Mouse (Mus musculus) layer of hippocampus, adult 9-11 months (tissue): Measurements from ENCODE around the gene Gm13043.
"Not testable (repeated sequence)": the region's sequence is repeated elsewhere in the genome, so short reads cannot be mapped to it uniquely, and the experiment has no call there.

Source experiments
- DNase-seq: peaks from one replicate; pipeline ENCODE4 v3.0.0; 2022

Gm13043 gene

DNA sequence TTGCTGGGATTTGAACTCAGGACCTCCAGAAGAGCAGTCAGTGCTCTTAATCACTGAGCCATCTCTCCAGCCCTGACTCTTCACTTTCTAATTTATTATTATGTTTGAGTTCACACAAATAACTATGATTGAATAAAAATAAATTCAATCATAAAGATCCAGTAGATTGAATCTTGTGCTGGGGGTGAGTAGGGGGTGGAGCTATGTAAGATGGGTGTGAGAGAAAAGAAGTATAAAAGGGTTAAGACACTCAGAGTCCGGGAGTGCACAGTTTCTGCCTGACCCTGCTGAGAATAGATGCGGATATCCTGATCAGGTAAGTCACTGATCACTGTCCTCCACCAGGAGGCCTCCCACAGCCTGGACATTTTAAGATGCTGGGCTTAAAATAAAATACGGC lies at the start of gene Gm13043:
Gm13043 (plus strand) TSS at position 301 of the 400 bp plus-strand sequence.
- DNase-seq = no peak

- DNase-seq = not testable (repeated sequence)
These were observed 24.5 kb downstream of the Gm13043 start, which contains the start of gene Gm13040 for GRCm38 (mm10) chr4:143535654-143536053. TSS of gene Gm13040 (plus strand) at chr4:143535954.

DNA sequence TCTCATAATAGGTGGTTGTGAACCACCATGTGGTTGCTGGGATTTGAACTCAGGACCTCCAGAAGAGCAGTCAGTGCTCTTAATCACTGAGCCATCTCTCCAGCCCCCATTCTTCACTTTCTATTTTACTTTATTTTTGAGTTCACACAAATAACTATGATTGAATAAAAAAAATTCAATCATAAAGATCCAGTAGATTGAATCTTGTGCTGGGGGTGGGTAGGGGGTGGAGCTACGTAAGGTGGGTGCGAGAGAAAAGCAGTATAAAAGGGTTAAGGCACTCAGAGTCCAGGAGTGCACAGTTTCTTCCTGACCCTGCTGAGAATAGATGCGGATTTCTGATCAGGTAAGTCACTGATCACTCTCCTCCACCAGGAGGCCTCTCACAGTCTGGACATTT lies 40.3 kb downstream of the Gm13043 start, which contains the start of the genes BC080695 and Gm13057:
BC080695 (plus strand) TSS at position 301 of the 400 bp plus-strand sequence.
Gm13057 (plus strand) TSS at position 310 of the 400 bp plus-strand sequence.
- DNase-seq = not testable (repeated sequence)
